Mouse (Mus musculus) layer of hippocampus, postnatal 25 days (tissue): ENCODE results near the gene Gcc1. TPM values are rescaled to one million over a fixed set of nuclear protein-coding genes. Genes with fewer than 3 reads are reported as not detected.

Source experiments
- DNase-seq, 2 experiments: peaks; one replicate each; pipeline ENCODE4 v3.0.0; 2022; ENCODE audit warnings: mixed read lengths in 2 of 2, low spot score in 1 of 2; ENCODE audit errors: extremely low spot score in 1 of 2
- total RNA-seq, 2 experiments: library from RNA; stranded (reverse); gene quantifications; 2 replicates each; pipeline ENCODE4 v1.2.3; 2021

Gene Gcc1
- total RNA-seq, 2 experiments from 2014 or later, result 15.4 to 20.6 TPM

GRCm38 (mm10) chr6:28422651-28423290 is 5.4 kb downstream of the Gcc1 start:
- DNase-seq, result no peak

GRCm38 (mm10) chr6:28421469-28422000 is 6.7 kb downstream of the Gcc1 start:
- peak; percentile 86 for DNase-seq

- no peak for DNase-seq
These were observed 7.3 kb downstream of the Gcc1 start for GRCm38 (mm10) chr6:28420865-28421264.

GRCm38 (mm10) chr6:28420361-28420760 is 7.8 kb downstream of the Gcc1 start:
- DNase-seq, result no peak

- no peak for DNase-seq
These were observed 8.5 kb downstream of the Gcc1 start for GRCm38 (mm10) chr6:28419673-28420072.

DNA sequence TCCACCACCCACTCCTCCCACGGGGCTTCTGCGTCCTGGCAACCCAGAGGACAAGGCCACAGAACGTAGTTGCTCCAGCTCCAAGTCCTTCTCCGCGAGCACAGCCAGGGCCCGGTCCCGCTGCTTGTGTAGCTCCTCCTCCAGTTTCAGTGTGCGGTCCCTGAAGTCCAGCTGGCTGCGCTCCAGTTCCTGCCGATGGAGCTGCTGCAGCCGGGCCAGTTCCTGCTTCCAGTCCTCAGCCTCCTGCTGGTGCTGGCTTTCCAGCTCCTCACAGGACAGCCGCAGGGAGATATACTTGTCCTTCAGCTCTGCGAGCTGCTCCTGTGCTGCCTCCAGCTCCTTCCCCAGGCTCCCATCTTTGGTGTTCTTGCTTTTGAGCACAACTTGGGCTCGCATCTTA is 9.7 kb downstream of the Gcc1 start:
- DNase-seq, result peak; percentile 36 to 59

GRCm38 (mm10) chr6:28416981-28417380 is 11.2 kb downstream of the Gcc1 start:
- DNase-seq, result no peak

DNA sequence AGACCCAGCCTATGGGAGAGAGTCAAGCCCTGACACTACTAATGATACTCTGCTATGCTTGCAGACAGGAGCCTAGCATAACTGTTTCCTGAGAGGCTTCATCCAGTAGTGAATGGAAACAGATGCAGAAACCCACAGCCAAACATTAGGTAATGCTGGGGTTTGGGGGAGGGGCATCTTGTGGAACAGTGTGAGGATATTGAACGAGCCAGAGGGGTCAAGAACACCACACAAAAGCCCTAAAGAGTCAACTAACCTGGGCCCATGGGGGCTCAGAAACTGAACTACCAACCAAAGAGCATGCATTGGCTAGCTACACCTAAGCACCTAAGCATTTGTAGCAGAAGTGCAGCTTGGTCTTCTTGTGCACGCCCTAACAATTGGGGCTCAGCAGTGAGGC is 17.0 kb downstream of the Gcc1 start:
- DNase-seq, result no peak

GRCm38 (mm10) chr6:28410053-28410452 is 18.1 kb downstream of the Gcc1 start:
- DNase-seq, result no peak

DNA sequence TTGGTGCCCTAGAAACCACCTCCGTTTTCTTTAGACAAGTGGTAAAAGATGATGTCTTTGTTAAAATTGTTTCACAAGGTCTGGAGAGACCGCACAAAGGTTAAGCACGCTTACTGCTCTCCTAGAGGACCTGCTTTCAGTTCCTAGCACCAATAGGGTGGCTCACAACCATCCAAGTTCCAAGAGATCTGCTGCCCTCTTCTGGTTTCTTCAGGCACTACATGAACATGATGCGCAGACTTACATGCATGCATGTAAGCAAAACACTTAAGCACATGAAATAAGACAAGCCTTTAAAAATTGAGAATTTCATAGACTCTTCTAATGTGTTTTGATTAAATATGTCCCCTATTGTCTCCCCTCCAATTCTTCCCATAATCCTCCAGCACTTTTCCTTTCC is 28.4 kb downstream of the Gcc1 start:
- no peak for DNase-seq

- no peak for DNase-seq
These were observed 29.5 kb downstream of the Gcc1 start for GRCm38 (mm10) chr6:28398726-28399125.

DNA sequence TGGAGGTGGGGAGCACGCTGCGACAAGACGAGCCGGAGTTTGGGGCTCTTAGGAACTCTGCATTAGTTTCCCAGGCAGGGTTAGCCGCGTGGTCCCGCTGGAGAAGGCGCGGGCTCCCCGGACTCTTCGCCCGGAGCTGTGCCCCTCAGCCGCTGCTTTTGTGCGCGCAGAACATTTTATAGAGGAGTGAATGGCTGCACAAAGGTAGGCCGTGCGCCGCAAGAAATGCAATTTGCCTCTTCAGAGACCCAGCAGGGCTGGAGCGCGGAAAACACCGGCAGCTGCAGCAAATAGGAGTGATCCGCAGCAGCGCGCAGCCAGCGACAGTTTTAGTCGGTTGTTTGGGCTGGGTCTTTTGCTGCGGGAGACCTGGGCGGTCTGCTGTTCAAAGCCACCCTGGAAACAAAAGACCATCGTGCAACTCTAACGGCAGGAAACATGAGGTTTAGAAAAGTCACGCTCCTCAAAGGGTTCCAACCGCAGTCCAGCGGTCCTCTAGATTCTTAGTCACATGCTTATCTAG is 30.4 kb downstream of the Gcc1 start, which contains the start of gene Zfp800:
Gene Zfp800 (minus strand): TSS at position 325 of the 523 bp plus-strand sequence.
- DNase-seq, result no peak

- no peak for DNase-seq
These were observed 31.2 kb downstream of the Gcc1 start for GRCm38 (mm10) chr6:28396853-28397457.

DNA sequence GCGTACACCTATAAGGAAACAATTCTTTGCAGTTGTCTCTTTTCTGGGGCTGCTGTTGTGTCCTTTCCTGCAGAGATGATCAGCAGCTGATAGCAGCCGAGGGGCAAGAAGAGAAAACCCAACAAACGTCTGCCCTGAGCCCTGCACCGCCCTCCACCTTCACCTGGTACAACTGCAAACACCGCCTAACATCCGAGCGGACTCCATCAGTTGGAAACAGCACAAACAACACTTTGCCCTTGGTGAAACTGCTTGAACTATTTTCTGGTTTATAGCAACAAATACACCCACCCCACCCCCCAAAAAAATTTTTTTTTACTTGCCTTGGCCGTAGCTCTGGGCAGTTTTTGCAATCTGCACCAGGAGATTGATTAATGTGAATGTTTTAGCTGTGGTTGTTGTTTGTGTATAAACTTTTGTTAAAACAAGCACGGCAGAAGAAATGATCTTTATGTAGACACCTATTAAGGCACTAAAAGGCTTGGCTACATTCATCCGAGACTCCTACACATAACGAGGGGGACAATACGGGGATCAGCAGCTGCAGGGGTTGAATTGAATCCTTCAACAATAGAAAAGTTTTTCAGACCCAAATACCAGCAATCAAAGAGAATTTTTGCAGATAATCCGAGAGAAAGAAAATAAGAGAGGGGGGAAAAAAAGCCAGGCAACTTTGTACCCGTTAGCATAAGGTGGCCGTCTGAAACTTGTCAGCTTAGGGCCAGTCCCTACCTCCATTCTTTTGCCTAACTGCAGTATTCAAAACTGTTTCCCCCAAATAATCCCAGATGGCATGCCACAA is 31.9 kb downstream of the Gcc1 start:
- no peak for DNase-seq

- no peak for DNase-seq
These were observed 39.2 kb downstream of the Gcc1 start for GRCm38 (mm10) chr6:28389038-28389437.

DNA sequence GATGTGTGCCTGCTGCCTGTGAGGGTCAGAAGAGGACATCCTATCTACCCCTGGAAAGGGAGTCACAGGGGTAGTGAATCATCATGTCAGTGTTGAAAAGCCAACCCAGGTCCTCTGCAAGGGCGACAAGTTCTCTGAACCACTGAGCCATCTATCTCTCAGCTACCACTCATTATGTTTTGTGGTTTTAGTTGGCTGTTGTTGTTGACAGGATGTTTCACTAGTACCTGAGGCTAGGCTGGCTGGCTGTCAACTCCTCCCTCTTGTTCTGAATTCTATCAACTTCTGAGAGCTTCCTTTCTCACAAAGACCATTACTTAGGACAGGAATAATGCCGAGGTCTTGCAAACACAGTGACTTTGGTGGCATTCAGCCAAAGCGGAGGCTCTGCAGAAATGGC is 43.0 kb downstream of the Gcc1 start:
- DNase-seq, result no peak

DNA sequence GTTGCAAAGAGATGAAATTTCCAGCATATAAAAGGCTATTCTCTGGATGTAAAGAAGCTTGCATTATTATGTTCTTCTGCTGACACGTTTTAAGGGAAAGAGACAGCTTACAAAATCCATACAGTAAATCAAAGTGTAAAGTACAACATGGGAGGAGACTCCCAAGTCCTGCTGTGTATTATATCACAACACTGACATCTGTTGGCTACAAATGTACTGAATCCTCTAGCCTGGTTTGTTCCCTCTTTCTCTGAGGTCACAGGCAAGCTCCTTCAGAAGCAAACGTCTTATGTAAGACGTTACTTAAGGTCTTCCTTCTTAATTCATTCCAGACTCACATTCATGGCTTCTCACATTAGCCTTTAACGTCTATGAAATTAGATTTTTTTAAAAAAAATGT is 46.2 kb downstream of the Gcc1 start:
- DNase-seq, result no peak

DNA sequence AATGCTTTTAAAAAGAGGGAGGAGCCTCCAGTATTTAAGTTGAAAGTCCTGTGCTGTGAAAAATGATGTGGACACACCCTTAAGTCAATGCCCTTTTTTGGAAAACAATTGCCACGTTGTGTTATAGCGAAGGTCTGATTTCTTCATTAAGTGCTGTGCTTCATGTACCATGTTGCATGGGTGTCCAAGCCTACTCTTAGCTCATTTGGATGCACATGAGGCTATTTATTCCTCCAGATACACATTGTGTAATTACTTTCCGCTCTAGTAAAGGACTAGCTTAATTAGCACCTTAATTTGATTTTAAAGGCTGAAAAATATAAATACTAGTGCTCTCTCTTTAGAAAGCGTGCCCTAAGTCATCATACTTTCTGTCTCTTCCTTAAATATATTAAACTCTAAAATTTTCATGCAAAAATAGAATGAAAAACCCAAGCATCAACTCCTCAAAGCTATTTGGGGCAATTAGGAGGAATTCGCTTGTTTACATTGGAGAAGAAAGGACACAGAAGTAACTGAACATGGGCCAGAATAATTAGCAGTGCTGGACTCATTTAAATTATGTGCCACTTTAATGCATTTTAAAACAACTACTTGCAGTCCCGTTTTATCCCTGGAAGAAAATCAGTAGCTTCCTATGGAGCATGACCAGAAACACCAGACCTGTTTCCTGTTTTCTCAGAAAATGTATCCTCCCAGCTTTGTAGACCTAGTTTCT is 58.1 kb downstream of the Gcc1 start:
- no peak for DNase-seq

DNA sequence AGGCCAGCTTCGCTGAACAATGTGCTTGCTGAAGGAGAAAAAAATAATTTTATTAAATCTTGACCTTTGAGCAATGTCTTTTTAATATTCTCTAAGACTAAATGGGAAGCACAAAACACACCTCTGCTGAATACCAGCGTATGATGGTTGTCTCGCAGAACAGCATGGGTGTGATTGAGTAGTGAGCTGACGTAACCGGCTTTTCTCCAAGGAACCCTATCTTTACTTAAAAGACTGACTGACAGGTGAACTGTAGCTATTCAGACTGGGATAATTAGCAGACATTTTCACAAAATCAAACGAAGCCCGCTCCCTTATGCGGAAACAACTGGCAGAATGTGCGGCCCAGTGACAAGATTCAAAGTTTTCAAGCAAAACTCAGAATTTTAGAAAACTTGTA is 60.6 kb downstream of the Gcc1 start:
- DNase-seq, result no peak
